Mouse (Mus musculus): ENCODE data around the gene Borcs6.

- TF ChIP-seq CTCF (IDR thresholded peaks at IDR 0.05; ENCODE audit: control insufficient read depth, insufficient read depth, insufficient replicate concordance, low read depth, low read length): no peak
- no peak for TF ChIP-seq POLR2A (IDR thresholded peaks at IDR 0.05; ENCODE audit: control insufficient read depth, low read depth, low read length)
Observed at GRCm38 (mm10) chr11:69092871-69093270, 33.4 kb downstream of the Borcs6 start.
